ENCODE assay signal across 10 mouse cellular contexts in genomic region chr2:180726658-180727442, GRCm38 (mm10). TPM values are rescaled to one million over a fixed set of nuclear protein-coding genes. Genes with fewer than 3 reads are reported as not detected.
A peak's percentile ranks its signal among the peaks of the same experiment; 100 is the strongest.
DNase-seq lines count a peak whose midpoint lies in the region; ATAC-seq and TF ChIP-seq lines count a peak whose summit lies in the region.
"Had no signal": no experiment of that assay in that cellular context is flagged by ENCODE, and none has a peak within 500 bp of the region (broad histone marks: within the 10 kb centered on the region; RNA-seq: fewer than 3 reads in every experiment).

No protein-coding gene starts in this region.

- peaks cover 9% of the 10 kb centered on the region; the same call in 1 of the 2 replicates for H3K36me3 ChIP-seq in lung, postnatal 0 days (ENCODE audit: insufficient read depth, low read length)
- peaks cover 22% of the 10 kb centered on the region for H3K36me3 ChIP-seq in hindbrain, postnatal 0 days (ENCODE audit: insufficient read depth, low read length)

- ATAC-seq in lung, postnatal 0 days: no peak
- no peak for ATAC-seq in hindbrain, postnatal 0 days

- H3K4me2 ChIP-seq in lung, postnatal 0 days (replicated peaks; ENCODE audit: low read depth, low read length): no peak overlapping the region
- no peak overlapping the region for H3K4me2 ChIP-seq in hindbrain, postnatal 0 days (ENCODE audit: low read depth, low read length)
- H3K4me2 ChIP-seq: hindbrain, embryonic 15.5 days had no signal

- no peaks in the 10 kb centered on the region for H3K27me3 ChIP-seq in lung, postnatal 0 days (replicated peaks; ENCODE audit: insufficient read depth, low read length)
- H3K27me3 ChIP-seq in cerebellum, adult 2 months (ENCODE audit: control insufficient read depth, insufficient read depth, low read length): no peaks in the 10 kb centered on the region
- H3K27me3 ChIP-seq in hindbrain, postnatal 0 days (ENCODE audit: insufficient read depth, low read length): no peaks in the 10 kb centered on the region

- TF ChIP-seq POLR2A in cerebellum, adult 2 months (IDR thresholded peaks at IDR 0.05; ENCODE audit: borderline replicate concordance, insufficient read depth, low read length): no peak

- H3K27ac ChIP-seq in gastrocnemius, adult 2 months: no peak overlapping the region
- H3K27ac ChIP-seq in lung, postnatal 0 days (ENCODE audit: low read length): no peak overlapping the region
- H3K27ac ChIP-seq in cerebellum, adult 2 months (ENCODE audit: insufficient read depth, low read length): no peak overlapping the region
- no peak overlapping the region for H3K27ac ChIP-seq in hindbrain, postnatal 0 days
- H3K27ac ChIP-seq: hindbrain, embryonic 15.5 days had no signal

- DNase-seq in gastrocnemius, adult 2 months: peak; percentile 26
- no peak for DNase-seq in gastrocnemius, adult 18-20 months (ENCODE audit: low spot score)
- peak; percentile 57 for DNase-seq in R1 (ENCODE audit: low read depth, low spot score)
- peak; percentile 28 for DNase-seq in lung, postnatal 0 days (ENCODE audit: low spot score)
- peak; percentile 56 to 81 for DNase-seq in spleen, postnatal 4 days (ENCODE audit: low spot score in 2 of 2)
- DNase-seq in cerebellum, adult 2 months: no peak
- no peak for DNase-seq in hindbrain, postnatal 0 days (ENCODE audit: low spot score)
- no peak for DNase-seq in cerebellum, adult 18-20 months
- DNase-seq: midbrain, embryonic 14.5 days had no signal

- H3K4me1 ChIP-seq in lung, postnatal 0 days (ENCODE audit: insufficient read depth, low read depth, low read length): peaks cover 4% of the 10 kb centered on the region; the same call in 1 of the 2 replicates
- no peaks in the 10 kb centered on the region; the same call in 1 of the 2 replicates for H3K4me1 ChIP-seq in cerebellum, adult 2 months (ENCODE audit: control insufficient read depth, insufficient read depth, low read length)
- no peaks in the 10 kb centered on the region for H3K4me1 ChIP-seq in hindbrain, postnatal 0 days (ENCODE audit: insufficient read depth, low read length)

- no peak for TF ChIP-seq CTCF in gastrocnemius, adult 2 months (IDR thresholded peaks at IDR 0.05)
- TF ChIP-seq CTCF in lung, postnatal 0 days (IDR thresholded peaks at IDR 0.05): no peak
- no peak for TF ChIP-seq CTCF in cerebellum, adult 2 months (IDR thresholded peaks at IDR 0.05; ENCODE audit: borderline replicate concordance, insufficient read depth, low read depth, low read length)
- no peak for TF ChIP-seq CTCF in hindbrain, postnatal 0 days (IDR thresholded peaks at IDR 0.05; ENCODE audit: low read depth)

- H3K9me3 ChIP-seq in lung, postnatal 0 days (ENCODE audit: low read length): no peaks in the 10 kb centered on the region
- no peaks in the 10 kb centered on the region for H3K9me3 ChIP-seq in hindbrain, postnatal 0 days (ENCODE audit: low read length)
- H3K9me3 ChIP-seq: hindbrain, embryonic 15.5 days had no signal

- intact Hi-C loops in gastrocnemius, adult 2 months (cut with DNase I): no loop called here

- H3K9ac ChIP-seq in lung, postnatal 0 days (replicated peaks; ENCODE audit: low read depth): no peak overlapping the region
- H3K9ac ChIP-seq in hindbrain, postnatal 0 days (replicated peaks; ENCODE audit: low read length): no peak overlapping the region
- H3K9ac ChIP-seq: hindbrain, embryonic 15.5 days had no signal

- H3K4me3 ChIP-seq in gastrocnemius, adult 2 months: no peak overlapping the region
- no peak overlapping the region for H3K4me3 ChIP-seq in lung, postnatal 0 days (ENCODE audit: low read depth, low read length)
- no peak overlapping the region for H3K4me3 ChIP-seq in cerebellum, adult 2 months (replicated peaks; ENCODE audit: insufficient read depth, low read depth, low read length)
- H3K4me3 ChIP-seq in hindbrain, postnatal 0 days (ENCODE audit: low read length): no peak overlapping the region
- H3K4me3 ChIP-seq: hindbrain, embryonic 15.5 days had no signal

- 37% methylated on average over 6 of the region's 6 CpGs for WGBS in lung, postnatal 0 days
- WGBS in cerebellum, adult 2 months: 73% methylated on average over 6 of the region's 6 CpGs
- WGBS in hindbrain, postnatal 0 days: 76% methylated on average over 6 of the region's 6 CpGs

- no peak for TF ChIP-seq EP300 in lung, postnatal 0 days (IDR thresholded peaks at IDR 0.05)

RNA-seq across cellular contexts. Expression of gene Slc17a9, which starts 1.8 kb away (rescaled TPM):
- under 1 TPM in 1 of 2 experiments, not detected in 1; 0.33 TPM for total RNA-seq in gastrocnemius, adult 2 months (2021)
- not detected for total RNA-seq in gastrocnemius, adult 18-20 months (2021)
- 1.4 and 1.7 TPM in 2 replicates for polyA plus RNA-seq in lung, postnatal 0 days (2015; fragmentation: Nextera tagmentation; extraction: Ambion mirVana)
- polyA plus RNA-seq in cerebellum, adult 2 months (2012; rRNA removed): 0.70 and 1.2 TPM in 2 replicates
- 0.32 and 0.68 TPM in 2 replicates for total RNA-seq in hindbrain, postnatal 0 days (2014; rRNA removed)
- 0.29 and 0.52 TPM in 2 replicates for polyA plus RNA-seq in hindbrain, postnatal 0 days (2015; fragmentation: Nextera tagmentation; extraction: Ambion mirVana)

RNA-seq across cellular contexts. Expression of gene Gid8, which starts 16.9 kb away (rescaled TPM):
- 10 to 100 TPM; 31.1 to 42.1 TPM for total RNA-seq in gastrocnemius, adult 2 months (2021)
- total RNA-seq in gastrocnemius, adult 18-20 months (2021): 10 to 100 TPM; 31.7 to 36.7 TPM
- polyA plus RNA-seq in lung, postnatal 0 days (2015; fragmentation: Nextera tagmentation; extraction: Ambion mirVana): 38.7 and 38.8 TPM in 2 replicates
- 61.6 and 65.4 TPM in 2 replicates for polyA plus RNA-seq in cerebellum, adult 2 months (2012; rRNA removed)
- total RNA-seq in hindbrain, postnatal 0 days (2014; rRNA removed): 43.2 and 51.1 TPM in 2 replicates
- 45.5 TPM in 2 replicates for polyA plus RNA-seq in hindbrain, postnatal 0 days (2015; fragmentation: Nextera tagmentation; extraction: Ambion mirVana)

RNA-seq across cellular contexts. Expression of gene Dido1, which starts 17.1 kb away (rescaled TPM):
- total RNA-seq in gastrocnemius, adult 2 months (2021): 10 to 100 TPM; 18.6 to 22.4 TPM
- total RNA-seq in gastrocnemius, adult 18-20 months (2021): 10 to 100 TPM; 15.3 to 19.4 TPM
- polyA plus RNA-seq in lung, postnatal 0 days (2015; fragmentation: Nextera tagmentation; extraction: Ambion mirVana): 14.9 and 16.3 TPM in 2 replicates
- 36.2 and 37.9 TPM in 2 replicates for polyA plus RNA-seq in cerebellum, adult 2 months (2012; rRNA removed)
- total RNA-seq in hindbrain, postnatal 0 days (2014; rRNA removed): 35.7 and 36.3 TPM in 2 replicates
- 21.7 and 22.8 TPM in 2 replicates for polyA plus RNA-seq in hindbrain, postnatal 0 days (2015; fragmentation: Nextera tagmentation; extraction: Ambion mirVana)

RNA-seq across cellular contexts. Expression of gene Bhlhe23, which starts 49.9 kb away (rescaled TPM):
- not detected for total RNA-seq in gastrocnemius, adult 2 months (2021)
- not detected for total RNA-seq in gastrocnemius, adult 18-20 months (2021)
- polyA plus RNA-seq in lung, postnatal 0 days (2015; fragmentation: Nextera tagmentation; extraction: Ambion mirVana): not detected in 2 replicates
- 0.06 TPM in 1 of 2 replicates, not detected in the other for polyA plus RNA-seq in cerebellum, adult 2 months (2012; rRNA removed)
- 0.72 and 0.73 TPM in 2 replicates for total RNA-seq in hindbrain, postnatal 0 days (2014; rRNA removed)
- polyA plus RNA-seq in hindbrain, postnatal 0 days (2015; fragmentation: Nextera tagmentation; extraction: Ambion mirVana): 0.23 and 0.49 TPM in 2 replicates

Comparison
In these comparisons a context has a peak if more than half of its experiments do, and no peak if none do; other contexts are left out.
1. DNase-seq: peak in gastrocnemius, adult 2 months (single experiment), R1 (single experiment), lung, postnatal 0 days (single experiment) and spleen, postnatal 4 days (2 of 2); none in gastrocnemius, adult 18-20 months (single experiment), cerebellum, adult 2 months (0 of 2), hindbrain, postnatal 0 days (single experiment) and cerebellum, adult 18-20 months (0 of 2).